Comparison of ENCODE assay signal across 18 mouse cellular contexts in the genomic region with DNA sequence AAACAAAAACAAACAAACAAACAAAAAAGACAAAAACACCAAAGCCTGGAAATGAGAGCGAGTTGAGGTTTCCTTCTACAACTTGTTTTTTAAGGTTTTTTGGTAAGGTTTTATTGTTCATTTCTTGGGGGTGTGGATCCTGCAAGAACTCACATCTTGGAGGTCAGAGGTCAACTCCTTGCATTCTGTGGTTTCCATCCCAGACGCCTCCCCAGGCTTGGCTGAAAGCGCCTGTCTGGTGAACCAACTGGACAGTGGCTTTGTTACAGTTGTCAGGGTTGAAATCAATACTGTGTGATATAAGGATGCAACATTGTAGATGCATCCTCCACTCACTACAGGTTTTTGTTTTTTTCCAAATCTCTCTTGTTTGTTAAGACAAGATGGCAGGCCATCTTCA. TPM values are rescaled to one million over a fixed set of nuclear protein-coding genes. Genes with fewer than 3 reads are reported as not detected.
DNase-seq lines count a peak whose midpoint lies in the region; ATAC-seq lines count a peak whose summit lies in the region.
"Had no signal": no experiment of that assay in that cellular context is flagged by ENCODE, and none has a peak within 500 bp of the region (broad histone marks: within the 10 kb centered on the region; RNA-seq: fewer than 3 reads in every experiment).

No protein-coding gene starts in this region.

- peak; percentile 51 for DNase-seq in cerebellum, adult 11-12 months
- peak; percentile 25 for DNase-seq in NIH3T3 (ENCODE audit: low read depth)
- peak; percentile 62 for DNase-seq in cerebellum, adult 9-10 months
- DNase-seq in cerebellum, postnatal 14 days = peak; percentile 26 to 30
- DNase-seq in layer of hippocampus, postnatal 14 days (ENCODE audit: low spot score in 2 of 2) = no peak
- DNase-seq in urinary bladder, postnatal 25 days (ENCODE audit: low spot score) = no peak
- DNase-seq: adrenal gland, adult 8-10 months; adrenal gland, postnatal 25 days; gastrocnemius, postnatal 25 days; heart, adult 18-20 months; heart, postnatal 10 days; heart, postnatal 36 days; kidney, adult 11 months had no signal

- no peak for ATAC-seq in cerebellum, adult (ENCODE audit: insufficient number of reproducible peaks, low FRiP score, low TSS enrichment)
- ATAC-seq: activated CD4-positive, CD25-positive, alpha-beta regulatory T cell, adult 4 months; CD4-positive, CD25-positive, alpha-beta regulatory T cell, adult 4 months; forebrain, embryonic 14.5 days had no signal

RNA-seq across cellular contexts. Expression of a gene that starts 14.7 kb away (rescaled TPM):
- total RNA-seq in layer of hippocampus, postnatal 14 days (2021) = 100 to 1,000 TPM; 188 to 193 TPM
- total RNA-seq: MEL had no signal

Comparison
In these comparisons a context has a peak if more than half of its experiments do, and no peak if none do; other contexts are left out.
1. DNase-seq: peak in cerebellum, adult 11-12 months (single experiment), NIH3T3 (single experiment), cerebellum, adult 9-10 months (single experiment) and cerebellum, postnatal 14 days (2 of 2); none in layer of hippocampus, postnatal 14 days (0 of 2) and urinary bladder, postnatal 25 days (single experiment).